Mouse (Mus musculus): ENCODE measurements around the gene Prdx1. TPM values are rescaled to one million over a fixed set of nuclear protein-coding genes. Genes with fewer than 3 reads are reported as not detected.

Prdx1 gene
- polyA plus RNA-seq, 1 experiment = 2,187 TPM

GRCm38 (mm10) chr4:116708201-116708764, 22.9 kb downstream of the Prdx1 start, which contains the start of the genes Mmachc and Ccdc163:
Gene Mmachc (minus strand): TSS chr4:116708406.
Gene Ccdc163 (plus strand): TSS chr4:116708509.
- peak within 1 kb of the TSS; percentile 93 for H3K4me3 ChIP-seq (ENCODE audit: low read depth, low read length)
- peaks cover 9% of the 10 kb centered on the region; the same call in 1 of the 2 replicates for H3K36me3 ChIP-seq (ENCODE audit: control insufficient read depth, insufficient read depth, low read length, poor library complexity, severe bottlenecking)
- H3K9ac ChIP-seq (ENCODE audit: low read depth, poor library complexity, severe bottlenecking) = peak within 1 kb of the TSS; percentile 72
- H3K9me3 ChIP-seq (replicated peaks; ENCODE audit: control insufficient read depth, insufficient read depth, low read length, poor library complexity, severe bottlenecking) = no peaks in the 10 kb centered on the region
- peak within 1 kb of the TSS; percentile 7; the same call in 1 of the 2 replicates for H3K27ac ChIP-seq (ENCODE audit: insufficient read depth, low read length)
- no peaks in the 10 kb centered on the region for H3K27me3 ChIP-seq (ENCODE audit: control insufficient read depth, insufficient read depth, low read length, poor library complexity, severe bottlenecking)
- H3K4me1 ChIP-seq (ENCODE audit: control insufficient read depth, insufficient read depth, low read length) = peaks cover 3% of the 10 kb centered on the region
- TF ChIP-seq CTCF (IDR thresholded peaks at IDR 0.05; ENCODE audit: low read depth, low read length) (no peak), POLR2A (IDR thresholded peaks at IDR 0.05; ENCODE audit: insufficient read depth, low read length) (peak; percentile 11)

GRCm38 (mm10) chr4:116708791-116709390, 23.5 kb downstream of the Prdx1 start:
- Histone ChIP-seq H3K9me3 (replicated peaks; ENCODE audit: control insufficient read depth, insufficient read depth, low read length, poor library complexity, severe bottlenecking) (no peaks in the 10 kb centered on the region), H3K27ac (ENCODE audit: insufficient read depth, low read length) (no peak overlapping the region)

DNA sequence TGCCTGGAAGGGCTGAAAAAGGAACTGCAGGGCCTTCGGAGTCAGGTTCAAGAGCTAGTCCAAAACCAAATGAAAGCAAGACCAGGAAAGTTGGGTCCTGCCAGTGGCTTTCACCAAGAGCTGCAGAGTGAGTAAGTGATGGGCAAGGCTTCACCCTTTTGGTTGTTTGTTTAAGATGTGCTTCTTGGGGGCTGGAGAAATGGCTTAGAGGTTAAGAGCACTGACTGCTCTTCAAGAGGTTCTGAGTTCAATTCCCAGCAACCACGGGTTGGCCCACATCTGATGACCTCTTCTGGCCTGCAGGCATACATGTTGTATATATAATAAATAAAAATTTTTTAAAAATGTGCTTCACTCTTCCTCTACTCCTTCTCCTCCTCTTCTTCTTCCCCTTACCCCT, 24.8 kb downstream of the Prdx1 start:
- H3K27me3 ChIP-seq (ENCODE audit: control insufficient read depth, insufficient read depth, low read length, poor library complexity, severe bottlenecking) = no peaks in the 10 kb centered on the region
- H3K9me3 ChIP-seq (replicated peaks; ENCODE audit: control insufficient read depth, insufficient read depth, low read length, poor library complexity, severe bottlenecking) = no peaks in the 10 kb centered on the region
- H3K9ac ChIP-seq (ENCODE audit: low read depth, poor library complexity, severe bottlenecking) = no peak overlapping the region
- H3K27ac ChIP-seq (ENCODE audit: insufficient read depth, low read length) = no peak overlapping the region
- 0 out of 2 replicates have a peak, but pooled peaks cover 4% of the 10 kb centered on the region for H3K36me3 ChIP-seq (ENCODE audit: control insufficient read depth, insufficient read depth, low read length, poor library complexity, severe bottlenecking)
- H3K4me3 ChIP-seq (ENCODE audit: low read depth, low read length) = no peak overlapping the region
- H3K4me1 ChIP-seq (ENCODE audit: control insufficient read depth, insufficient read depth, low read length) = peaks cover 3% of the 10 kb centered on the region
- TF ChIP-seq CTCF (IDR thresholded peaks at IDR 0.05; ENCODE audit: low read depth, low read length) = no peak
- TF ChIP-seq POLR2A (IDR thresholded peaks at IDR 0.05; ENCODE audit: insufficient read depth, low read length) = no peak
- no peak for TF ChIP-seq EP300 (IDR thresholded peaks at IDR 0.05; ENCODE audit: insufficient read depth, low read depth, low read length)

More at GRCm38 (mm10) chr4:116708791-116709390, 23.5 kb downstream of the Prdx1 start:
- Histone ChIP-seq H3K4me3 (ENCODE audit: low read depth, low read length) (peak overlapping the region; percentile 92), H3K4me1 (ENCODE audit: control insufficient read depth, insufficient read depth, low read length) (peaks cover 3% of the 10 kb centered on the region), H3K36me3 (ENCODE audit: control insufficient read depth, insufficient read depth, low read length, poor library complexity, severe bottlenecking) (peaks cover 10% of the 10 kb centered on the region; the same call in 1 of the 2 replicates), H3K27me3 (ENCODE audit: control insufficient read depth, insufficient read depth, low read length, poor library complexity, severe bottlenecking) (no peaks in the 10 kb centered on the region), H3K9ac (ENCODE audit: low read depth, poor library complexity, severe bottlenecking) (peak overlapping the region; percentile 72)
- TF ChIP-seq EP300 (IDR thresholded peaks at IDR 0.05; ENCODE audit: insufficient read depth, low read depth, low read length) (no peak), CTCF (IDR thresholded peaks at IDR 0.05; ENCODE audit: low read depth, low read length) (no peak), POLR2A (IDR thresholded peaks at IDR 0.05; ENCODE audit: insufficient read depth, low read length) (no peak)

DNA sequence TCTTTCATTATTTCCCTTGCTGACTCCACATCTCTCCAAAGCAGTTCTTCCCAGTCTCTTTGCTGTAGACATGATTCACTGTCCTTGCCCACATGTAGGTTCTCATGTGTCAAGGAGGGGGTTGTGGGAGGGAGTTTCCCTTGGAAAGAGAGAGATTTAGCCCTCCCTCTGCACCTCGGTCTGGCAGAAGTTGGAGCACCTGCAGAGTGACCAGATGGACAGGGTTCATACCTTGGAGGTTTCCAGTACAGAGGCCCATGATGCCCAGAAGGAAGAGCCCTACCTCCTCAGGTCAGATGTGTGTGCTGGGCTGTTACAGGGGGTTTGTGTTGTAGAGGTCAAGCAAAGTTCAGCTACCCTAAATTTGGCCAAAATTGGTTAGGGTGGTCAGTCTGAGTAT, 27.2 kb downstream of the Prdx1 start:
- Histone ChIP-seq H3K9ac (ENCODE audit: low read depth, poor library complexity, severe bottlenecking) (no peak overlapping the region), H3K27me3 (ENCODE audit: control insufficient read depth, insufficient read depth, low read length, poor library complexity, severe bottlenecking) (no peaks in the 10 kb centered on the region), H3K27ac (ENCODE audit: insufficient read depth, low read length) (no peak overlapping the region), H3K4me1 (ENCODE audit: control insufficient read depth, insufficient read depth, low read length) (no peaks in the 10 kb centered on the region), H3K4me3 (ENCODE audit: low read depth, low read length) (no peak overlapping the region), H3K9me3 (replicated peaks; ENCODE audit: control insufficient read depth, insufficient read depth, low read length, poor library complexity, severe bottlenecking) (no peaks in the 10 kb centered on the region), H3K36me3 (ENCODE audit: control insufficient read depth, insufficient read depth, low read length, poor library complexity, severe bottlenecking) (0 out of 2 replicates have a peak, but pooled peaks cover 4% of the 10 kb centered on the region)
- TF ChIP-seq POLR2A (IDR thresholded peaks at IDR 0.05; ENCODE audit: insufficient read depth, low read length) (no peak), CTCF (IDR thresholded peaks at IDR 0.05; ENCODE audit: low read depth, low read length) (no peak), EP300 (IDR thresholded peaks at IDR 0.05; ENCODE audit: insufficient read depth, low read depth, low read length) (no peak)

- Histone ChIP-seq H3K4me3 (ENCODE audit: low read depth, low read length) (no peak overlapping the region), H3K36me3 (ENCODE audit: control insufficient read depth, insufficient read depth, low read length, poor library complexity, severe bottlenecking) (no peaks in the 10 kb centered on the region), H3K27ac (ENCODE audit: insufficient read depth, low read length) (no peak overlapping the region), H3K9ac (ENCODE audit: low read depth, poor library complexity, severe bottlenecking) (no peak overlapping the region), H3K9me3 (replicated peaks; ENCODE audit: control insufficient read depth, insufficient read depth, low read length, poor library complexity, severe bottlenecking) (no peaks in the 10 kb centered on the region), H3K27me3 (ENCODE audit: control insufficient read depth, insufficient read depth, low read length, poor library complexity, severe bottlenecking) (no peaks in the 10 kb centered on the region), H3K4me1 (ENCODE audit: control insufficient read depth, insufficient read depth, low read length) (no peaks in the 10 kb centered on the region)
- TF ChIP-seq EP300 (IDR thresholded peaks at IDR 0.05; ENCODE audit: insufficient read depth, low read depth, low read length) = no peak
- TF ChIP-seq POLR2A (IDR thresholded peaks at IDR 0.05; ENCODE audit: insufficient read depth, low read length) = no peak
- peak; percentile 13 for TF ChIP-seq CTCF (IDR thresholded peaks at IDR 0.05; ENCODE audit: low read depth, low read length)
Observed at GRCm38 (mm10) chr4:116719396-116719795, 34.1 kb downstream of the Prdx1 start.

All from ES-Bruce4 (cell line).